In genomic region chrX:48219468-48219867, GRCm38 (mm10) we compare ENCODE assay signal across 24 mouse cellular contexts.
"Had no signal": no experiment of that assay in that cellular context is flagged by ENCODE, and none has a peak within 500 bp of the region (broad histone marks: within the 10 kb centered on the region; RNA-seq: fewer than 3 reads in every experiment).

No protein-coding gene starts in this region.

- H3K4me2 ChIP-seq: embryonic facial prominence, embryonic 12.5 days; embryonic facial prominence, embryonic 13.5 days; embryonic facial prominence, embryonic 15.5 days; forebrain, embryonic 12.5 days; forebrain, embryonic 13.5 days; forebrain, embryonic 15.5 days; heart, embryonic 11.5 days had no signal

- H3K4me3 ChIP-seq: embryonic facial prominence, embryonic 12.5 days; embryonic facial prominence, embryonic 13.5 days; embryonic facial prominence, embryonic 15.5 days; erythroblast, embryonic 14.5 days; forebrain, embryonic 10.5 days; forebrain, embryonic 12.5 days; forebrain, embryonic 13.5 days; forebrain, embryonic 15.5 days; gastrocnemius, adult 2 months; heart, adult 2 months; heart, embryonic 10.5 days had no signal

- H3K27ac ChIP-seq: embryonic facial prominence, embryonic 12.5 days; embryonic facial prominence, embryonic 13.5 days; embryonic facial prominence, embryonic 15.5 days; forebrain, embryonic 10.5 days; forebrain, embryonic 12.5 days; forebrain, embryonic 13.5 days; forebrain, embryonic 15.5 days; gastrocnemius, adult 2 months; heart, adult 2 months; heart, embryonic 10.5 days had no signal

- H3K4me1 ChIP-seq: embryonic facial prominence, embryonic 12.5 days; embryonic facial prominence, embryonic 13.5 days; embryonic facial prominence, embryonic 15.5 days; forebrain, embryonic 10.5 days; forebrain, embryonic 12.5 days; forebrain, embryonic 13.5 days; forebrain, embryonic 15.5 days; heart, embryonic 10.5 days had no signal

- DNase-seq: cerebellum, postnatal 10 days; cerebellum, postnatal 14 days; cerebellum, postnatal 25 days; cerebellum, postnatal 36 days; embryo, embryonic 11 days; forebrain, postnatal 0 days; gastrocnemius, adult 2 months; gastrocnemius, postnatal 10 days; gastrocnemius, postnatal 14 days; gastrocnemius, postnatal 25 days; gastrocnemius, postnatal 36 days; heart, adult 11 months; heart, adult 18-20 months; heart, adult 2 months had no signal

- H3K27me3 ChIP-seq: embryonic facial prominence, embryonic 12.5 days; embryonic facial prominence, embryonic 13.5 days; embryonic facial prominence, embryonic 15.5 days; forebrain, embryonic 12.5 days; forebrain, embryonic 13.5 days; forebrain, embryonic 15.5 days had no signal

- H3K9me3 ChIP-seq: embryonic facial prominence, embryonic 12.5 days; embryonic facial prominence, embryonic 13.5 days; embryonic facial prominence, embryonic 15.5 days; forebrain, embryonic 10.5 days; forebrain, embryonic 12.5 days; forebrain, embryonic 13.5 days; forebrain, embryonic 15.5 days; heart, embryonic 10.5 days had no signal

- H3K9ac ChIP-seq: embryonic facial prominence, embryonic 12.5 days; embryonic facial prominence, embryonic 13.5 days; embryonic facial prominence, embryonic 15.5 days; forebrain, embryonic 12.5 days; forebrain, embryonic 13.5 days; forebrain, embryonic 15.5 days; forebrain, postnatal 0 days had no signal

- H3K36me3 ChIP-seq: embryonic facial prominence, embryonic 12.5 days; embryonic facial prominence, embryonic 13.5 days; embryonic facial prominence, embryonic 15.5 days; forebrain, embryonic 10.5 days; forebrain, embryonic 12.5 days; forebrain, embryonic 15.5 days; heart, embryonic 10.5 days had no signal
